Mouse (Mus musculus) cerebellum, postnatal 36 days (tissue): ENCODE measurements around the gene Fxr2.

Experiments
- DNase-seq, 2 experiments: peaks; one replicate each; pipeline ENCODE4 v3.0.0; 2021 to 2022; ENCODE audit warnings: mixed read lengths in 2 of 2

Fxr2 gene

DNA sequence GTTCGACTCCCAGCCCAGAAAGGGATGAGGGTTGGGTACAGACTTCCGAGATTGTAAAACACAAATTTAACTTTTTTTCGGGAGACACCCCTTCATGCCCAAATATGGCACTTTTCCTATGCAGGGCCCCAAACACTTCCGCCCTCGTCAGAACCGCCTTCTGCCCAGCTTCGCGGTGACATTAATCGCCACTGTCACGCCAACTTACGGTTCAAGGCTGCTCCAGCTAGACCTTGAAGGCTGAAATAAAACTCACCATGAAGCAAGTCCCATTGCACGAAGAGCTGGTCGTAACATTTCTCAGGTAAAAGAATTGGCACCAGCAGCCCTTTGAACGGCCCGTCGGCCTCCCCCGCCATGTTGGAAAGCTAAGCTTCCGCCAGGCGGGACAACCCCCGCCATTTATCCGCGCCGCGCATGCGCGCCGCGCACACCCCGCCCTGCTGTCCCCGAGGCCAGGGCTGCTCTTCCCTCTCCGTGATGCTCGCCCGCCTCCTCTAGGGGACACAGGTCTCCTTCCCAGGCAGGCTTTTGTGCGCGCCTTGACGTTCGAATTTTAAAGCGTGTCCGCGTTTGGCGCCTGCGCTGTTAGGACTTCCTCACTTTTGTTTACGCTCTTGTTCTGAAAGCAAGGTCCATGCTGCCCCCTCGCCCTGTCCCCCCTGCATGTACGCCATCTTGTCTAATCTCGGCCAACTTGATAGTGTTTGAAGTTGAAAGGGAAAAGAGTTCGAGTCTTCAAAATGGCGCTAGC, 29.6 kb downstream of the Fxr2 start, which contains the start of gene Mpdu1:
Gene Mpdu1, minus strand, starts transcription at position 430 of the 754 bp plus-strand sequence.
- peak; percentile 91 to 94 for DNase-seq

- peak in 1 of 2 experiments; percentile 21 for DNase-seq
Observed at GRCm38 (mm10) chr11:69662967-69663671, 30.3 kb downstream of the Fxr2 start.

DNA sequence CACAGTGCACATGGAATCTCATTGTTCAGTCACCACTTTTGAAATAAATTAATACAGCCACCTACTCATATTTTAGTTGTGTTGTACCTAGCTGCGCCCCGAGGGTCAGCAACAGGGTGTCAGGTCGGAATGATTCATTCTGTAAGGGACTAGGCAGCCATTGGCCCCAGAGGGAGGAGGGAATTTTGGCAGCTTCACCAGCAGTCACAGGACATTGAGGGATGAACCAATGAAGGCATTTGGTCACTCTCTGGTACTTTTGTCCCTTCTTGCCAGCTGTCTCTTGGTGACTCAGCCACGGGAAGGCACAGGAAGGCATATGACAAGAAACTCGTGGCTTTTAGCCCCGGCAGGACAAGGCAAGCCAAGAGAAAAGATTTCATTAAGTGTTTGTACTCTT, 31.0 kb downstream of the Fxr2 start:
- no peak for DNase-seq

DNA sequence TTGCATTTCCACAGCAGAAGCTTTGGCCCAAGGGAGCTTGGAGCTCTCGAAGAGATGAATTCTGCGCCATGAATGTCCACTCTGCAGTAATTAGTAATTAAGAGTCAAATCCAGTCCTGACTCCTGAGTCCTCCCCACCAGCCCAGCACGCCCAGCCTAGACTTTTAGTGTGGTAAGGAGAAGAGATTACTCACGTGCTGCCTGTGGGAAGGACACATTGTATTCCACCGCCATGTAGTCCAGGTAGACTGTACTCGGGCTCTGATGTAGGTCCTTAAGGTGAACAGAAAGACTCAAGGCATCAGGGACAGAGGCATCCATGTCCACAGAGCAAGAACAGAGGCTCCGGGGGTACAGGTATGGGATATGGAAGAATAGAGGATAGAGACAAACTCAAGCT, 32.1 kb downstream of the Fxr2 start:
- no peak for DNase-seq

DNA sequence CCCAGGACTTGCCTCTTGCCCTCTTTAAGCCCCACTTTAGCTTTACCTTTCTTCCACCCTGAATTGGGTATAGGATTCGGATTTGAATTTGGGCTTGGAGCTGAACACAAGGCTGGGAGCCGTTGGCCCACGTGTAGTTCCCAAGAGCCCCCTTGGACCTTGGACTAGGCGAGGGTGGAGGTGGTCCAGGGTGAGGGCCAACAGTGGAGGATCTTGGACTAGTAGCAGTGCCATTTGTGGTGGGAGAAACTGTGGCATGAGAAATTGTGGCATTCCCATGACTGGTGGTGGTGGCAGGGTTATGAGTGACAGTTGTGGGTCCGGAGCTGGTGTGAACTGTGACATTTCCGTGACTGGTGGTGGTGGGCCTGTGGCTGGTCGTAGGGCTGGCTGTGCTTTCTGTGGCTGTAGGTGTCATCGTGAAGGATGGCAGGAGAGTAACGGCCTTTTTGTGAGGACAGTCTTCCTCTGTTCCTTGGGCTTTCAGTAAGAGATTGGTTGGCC, 32.7 kb downstream of the Fxr2 start:
- no peak for DNase-seq

GRCm38 (mm10) chr11:69665961-69666664, 33.3 kb downstream of the Fxr2 start, which contains the start of gene Cd68:
TSS of gene Cd68 (minus strand) at chr11:69666153.
- no peak for DNase-seq

GRCm38 (mm10) chr11:69666665-69667005, 33.8 kb downstream of the Fxr2 start:
- no peak for DNase-seq

GRCm38 (mm10) chr11:69670786-69671725, 38.3 kb downstream of the Fxr2 start:
- DNase-seq: peak; percentile 93 to 96

DNA sequence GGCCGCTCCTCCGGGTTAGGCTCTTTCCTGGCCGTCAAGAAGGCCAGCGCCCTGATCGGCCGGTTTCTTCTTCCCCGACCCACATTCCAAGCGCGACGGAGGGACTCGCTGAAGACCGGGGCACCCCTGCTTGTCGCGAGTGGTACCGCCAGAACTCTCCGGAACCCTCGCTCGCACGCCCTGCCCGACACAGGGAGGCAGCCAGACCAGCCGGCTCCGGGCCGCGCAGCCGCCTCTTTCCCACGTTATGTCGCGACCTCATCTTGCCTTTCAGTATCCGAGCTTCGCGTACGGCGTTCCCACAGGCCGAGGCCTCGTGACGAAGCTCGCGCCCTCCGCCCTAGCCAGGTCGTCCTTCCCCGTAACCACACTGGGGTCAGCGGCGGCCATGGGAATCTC, 38.9 kb downstream of the Fxr2 start:
- no peak for DNase-seq

GRCm38 (mm10) chr11:69672211-69672706, 39.5 kb downstream of the Fxr2 start, which contains the start of gene Eif4a1:
TSS of gene Eif4a1 (minus strand) at chr11:69672423.
- DNase-seq: peak; percentile 100

DNA sequence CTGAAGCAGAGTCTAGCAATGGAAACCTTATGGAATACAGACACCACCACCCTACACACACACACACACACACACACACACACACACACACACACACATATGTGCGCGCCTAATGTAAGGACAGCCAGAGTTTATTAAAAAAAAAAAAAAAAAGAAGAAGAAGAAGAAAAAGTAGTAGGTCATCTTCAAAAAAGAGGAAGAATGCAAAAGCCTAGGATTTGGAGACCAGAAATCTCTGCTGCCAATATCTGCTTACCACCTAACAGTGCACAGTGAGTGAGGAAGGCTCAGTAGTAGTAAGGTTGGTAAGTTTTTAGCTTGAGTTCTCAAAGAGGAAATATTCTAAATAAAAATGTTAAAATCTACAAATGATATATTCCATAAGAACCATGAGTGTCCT, 46.4 kb downstream of the Fxr2 start:
- DNase-seq: no peak

- peak in 1 of 2 experiments; percentile 15 for DNase-seq
Observed at GRCm38 (mm10) chr11:69680136-69680855, 47.5 kb downstream of the Fxr2 start.

- DNase-seq: peak; percentile 95 to 98
Observed at GRCm38 (mm10) chr11:69681314-69682208, 48.8 kb downstream of the Fxr2 start, which contains the start of gene Senp3. TSS of gene Senp3 (minus strand) at chr11:69682084.

- DNase-seq: peak in 1 of 2 experiments; percentile 24
Observed at GRCm38 (mm10) chr11:69682209-69682839, 49.5 kb downstream of the Fxr2 start.

- DNase-seq: peak; percentile 90 to 94
Observed at GRCm38 (mm10) chr11:69682840-69683533, 50.2 kb downstream of the Fxr2 start.

DNA sequence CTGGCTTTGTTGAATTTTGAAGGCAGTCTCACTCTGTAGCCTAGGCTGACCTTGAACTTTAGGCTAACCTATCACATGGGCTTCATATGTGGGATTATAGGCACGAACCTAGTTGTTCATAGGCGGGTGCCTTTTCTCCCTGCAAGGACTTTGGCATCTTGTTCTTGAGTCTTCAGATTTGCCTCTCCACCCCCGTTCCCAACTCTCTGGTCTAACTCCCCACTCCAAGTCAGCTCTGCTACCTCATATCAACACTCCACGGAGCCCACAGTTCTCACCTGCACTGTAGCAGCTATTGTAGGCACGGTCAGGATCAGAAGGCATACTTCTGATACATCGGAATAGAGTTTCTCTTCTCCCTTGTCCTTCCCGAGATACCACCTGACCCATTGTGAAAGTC, 50.8 kb downstream of the Fxr2 start:
- no peak for DNase-seq

- peak in 1 of 2 experiments; percentile 40 for DNase-seq
Observed at GRCm38 (mm10) chr11:69684128-69684745, 51.4 kb downstream of the Fxr2 start.

DNA sequence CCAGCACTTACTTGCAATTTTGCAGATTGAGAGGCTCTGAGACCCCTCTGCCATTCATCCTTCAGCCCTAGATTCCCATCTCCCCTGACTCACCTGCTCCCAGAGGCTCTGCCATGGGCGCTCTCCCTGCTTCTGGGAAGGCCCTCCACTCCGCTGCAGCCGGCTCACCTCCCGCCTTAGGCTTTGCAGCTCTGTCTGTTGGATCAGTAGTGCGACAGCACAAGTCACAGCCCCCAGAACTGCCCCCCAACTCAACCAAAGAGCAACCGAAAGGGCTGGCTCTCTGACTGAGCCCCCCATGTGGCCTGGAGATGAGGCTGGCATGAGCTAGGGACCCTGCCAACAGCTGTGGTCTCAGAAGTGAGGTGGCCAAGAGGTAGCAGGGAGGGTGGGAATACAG, 52.1 kb downstream of the Fxr2 start:
- no peak for DNase-seq
